Mouse (Mus musculus): ENCODE measurements around the gene Rnf144b. TPM values are rescaled to one million over a fixed set of nuclear protein-coding genes. Genes with fewer than 3 reads are reported as not detected.

The Rnf144b gene
- 1.4 and 1.5 TPM in 2 replicates for polyA plus RNA-seq (2015; fragmentation: Nextera tagmentation; extraction: Ambion mirVana)

- Histone ChIP-seq H3K9me3 (ENCODE audit: control insufficient read depth, low read length) (no peaks in the 10 kb centered on the region), H3K27me3 (ENCODE audit: control insufficient read depth, insufficient read depth, low read depth, low read length) (peaks cover 3% of the 10 kb centered on the region; the same call in 1 of the 2 replicates), H3K4me1 (replicated peaks; ENCODE audit: control insufficient read depth, insufficient read depth, low read length) (peaks cover 13% of the 10 kb centered on the region; the same call in 1 of the 2 replicates), H3K4me2 (ENCODE audit: low read depth, low read length) (peak within 1 kb of the TSS; percentile 92), H3K4me3 (ENCODE audit: low read length) (peak within 1 kb of the TSS; percentile 61), H3K27ac (ENCODE audit: low read length) (no peak within 1 kb of the TSS), H3K9ac (ENCODE audit: low read length) (peak within 1 kb of the TSS; percentile 62), H3K36me3 (ENCODE audit: control insufficient read depth, insufficient read depth, low read length) (no peaks in the 10 kb centered on the region)
- 1% methylated on average over 55 of the region's 55 CpGs for WGBS
- peak; percentile 74; the same call in 1 of the 2 replicates for ATAC-seq (ENCODE audit: low read depth)
These were observed at the start of gene Rnf144b for GRCm38 (mm10) chr13:47122537-47123430. TSS of gene Rnf144b (plus strand) at chr13:47122656.

GRCm38 (mm10) chr13:47076156-47076555 lies 46.3 kb upstream of the Rnf144b start:
- ATAC-seq (ENCODE audit: low read depth), result no peak
- H3K4me2 ChIP-seq (ENCODE audit: low read depth, low read length), result no peak overlapping the region

GRCm38 (mm10) chr13:47077367-47077766 lies 45.1 kb upstream of the Rnf144b start:
- Histone ChIP-seq H3K27ac (ENCODE audit: low read length) (no peak overlapping the region), H3K4me2 (ENCODE audit: low read depth, low read length) (no peak overlapping the region), H3K9me3 (ENCODE audit: control insufficient read depth, low read length) (no peaks in the 10 kb centered on the region), H3K36me3 (ENCODE audit: control insufficient read depth, insufficient read depth, low read length) (peaks cover 9% of the 10 kb centered on the region), H3K4me1 (replicated peaks; ENCODE audit: control insufficient read depth, insufficient read depth, low read length) (no peaks in the 10 kb centered on the region), H3K9ac (ENCODE audit: low read length) (no peak overlapping the region), H3K4me3 (ENCODE audit: low read length) (no peak overlapping the region), H3K27me3 (ENCODE audit: control insufficient read depth, insufficient read depth, low read depth, low read length) (no peaks in the 10 kb centered on the region)
- no peak for ATAC-seq (ENCODE audit: low read depth)

More at GRCm38 (mm10) chr13:47076156-47076555, 46.3 kb upstream of the Rnf144b start:
- no peak overlapping the region for H3K27ac ChIP-seq (ENCODE audit: low read length)
- H3K9ac ChIP-seq (ENCODE audit: low read length), result no peak overlapping the region
- H3K4me3 ChIP-seq (ENCODE audit: low read length), result no peak overlapping the region
- no peaks in the 10 kb centered on the region for H3K27me3 ChIP-seq (ENCODE audit: control insufficient read depth, insufficient read depth, low read depth, low read length)
- H3K9me3 ChIP-seq (ENCODE audit: control insufficient read depth, low read length), result no peaks in the 10 kb centered on the region
- no peaks in the 10 kb centered on the region for H3K4me1 ChIP-seq (replicated peaks; ENCODE audit: control insufficient read depth, insufficient read depth, low read length)
- WGBS, result 82% methylated on average over 5 of the region's 5 CpGs
- H3K36me3 ChIP-seq (ENCODE audit: control insufficient read depth, insufficient read depth, low read length), result peaks cover 11% of the 10 kb centered on the region

GRCm38 (mm10) chr13:47078799-47079198 lies 43.7 kb upstream of the Rnf144b start:
- Histone ChIP-seq H3K9ac (ENCODE audit: low read length) (no peak overlapping the region), H3K36me3 (ENCODE audit: control insufficient read depth, insufficient read depth, low read length) (peaks cover 10% of the 10 kb centered on the region), H3K27me3 (ENCODE audit: control insufficient read depth, insufficient read depth, low read depth, low read length) (no peaks in the 10 kb centered on the region), H3K4me3 (ENCODE audit: low read length) (no peak overlapping the region), H3K4me1 (replicated peaks; ENCODE audit: control insufficient read depth, insufficient read depth, low read length) (no peaks in the 10 kb centered on the region), H3K4me2 (ENCODE audit: low read depth, low read length) (no peak overlapping the region), H3K9me3 (ENCODE audit: control insufficient read depth, low read length) (no peaks in the 10 kb centered on the region), H3K27ac (ENCODE audit: low read length) (no peak overlapping the region)
- no peak for ATAC-seq (ENCODE audit: low read depth)
- 72% methylated on average over 5 of the region's 5 CpGs for WGBS

GRCm38 (mm10) chr13:47080905-47081505 lies 41.5 kb upstream of the Rnf144b start:
- no peak overlapping the region for H3K4me3 ChIP-seq (ENCODE audit: low read length)
- no peak overlapping the region for H3K4me2 ChIP-seq (ENCODE audit: low read depth, low read length)
- no peak overlapping the region for H3K27ac ChIP-seq (ENCODE audit: low read length)
- ATAC-seq (ENCODE audit: low read depth), result no peak
- no peaks in the 10 kb centered on the region for H3K4me1 ChIP-seq (replicated peaks; ENCODE audit: control insufficient read depth, insufficient read depth, low read length)
- no peaks in the 10 kb centered on the region for H3K27me3 ChIP-seq (ENCODE audit: control insufficient read depth, insufficient read depth, low read depth, low read length)
- H3K36me3 ChIP-seq (ENCODE audit: control insufficient read depth, insufficient read depth, low read length), result peaks cover 10% of the 10 kb centered on the region
- H3K9me3 ChIP-seq (ENCODE audit: control insufficient read depth, low read length), result no peaks in the 10 kb centered on the region
- no peak overlapping the region for H3K9ac ChIP-seq (ENCODE audit: low read length)
- 85% methylated on average over 4 of the region's 4 CpGs for WGBS

GRCm38 (mm10) chr13:47088433-47088832 lies 34.0 kb upstream of the Rnf144b start:
- Histone ChIP-seq H3K4me3 (ENCODE audit: low read length) (no peak overlapping the region), H3K9ac (ENCODE audit: low read length) (no peak overlapping the region), H3K36me3 (ENCODE audit: control insufficient read depth, insufficient read depth, low read length) (peaks cover 24% of the 10 kb centered on the region), H3K4me2 (ENCODE audit: low read depth, low read length) (no peak overlapping the region), H3K4me1 (replicated peaks; ENCODE audit: control insufficient read depth, insufficient read depth, low read length) (no peaks in the 10 kb centered on the region), H3K27me3 (ENCODE audit: control insufficient read depth, insufficient read depth, low read depth, low read length) (no peaks in the 10 kb centered on the region), H3K27ac (ENCODE audit: low read length) (no peak overlapping the region), H3K9me3 (ENCODE audit: control insufficient read depth, low read length) (no peaks in the 10 kb centered on the region)
- 88% methylated on average over 1 of the region's 1 CpGs for WGBS
- ATAC-seq (ENCODE audit: low read depth), result no peak

GRCm38 (mm10) chr13:47089271-47089670 lies 33.2 kb upstream of the Rnf144b start:
- ATAC-seq (ENCODE audit: low read depth), result no peak

GRCm38 (mm10) chr13:47093791-47094190 lies 28.7 kb upstream of the Rnf144b start:
- no peak for ATAC-seq (ENCODE audit: low read depth)
- H3K4me2 ChIP-seq (ENCODE audit: low read depth, low read length), result no peak overlapping the region
- H3K9ac ChIP-seq (ENCODE audit: low read length), result no peak overlapping the region
- H3K27ac ChIP-seq (ENCODE audit: low read length), result no peak overlapping the region
- 93% methylated on average over 2 of the region's 2 CpGs for WGBS
- peaks cover 32% of the 10 kb centered on the region for H3K36me3 ChIP-seq (ENCODE audit: control insufficient read depth, insufficient read depth, low read length)
- H3K4me3 ChIP-seq (ENCODE audit: low read length), result no peak overlapping the region
- H3K9me3 ChIP-seq (ENCODE audit: control insufficient read depth, low read length), result no peaks in the 10 kb centered on the region
- H3K4me1 ChIP-seq (replicated peaks; ENCODE audit: control insufficient read depth, insufficient read depth, low read length), result no peaks in the 10 kb centered on the region
- H3K27me3 ChIP-seq (ENCODE audit: control insufficient read depth, insufficient read depth, low read depth, low read length), result no peaks in the 10 kb centered on the region

More at GRCm38 (mm10) chr13:47089271-47089670, 33.2 kb upstream of the Rnf144b start:
- Histone ChIP-seq H3K27ac (ENCODE audit: low read length) (no peak overlapping the region), H3K4me1 (replicated peaks; ENCODE audit: control insufficient read depth, insufficient read depth, low read length) (no peaks in the 10 kb centered on the region), H3K9ac (ENCODE audit: low read length) (no peak overlapping the region), H3K4me2 (ENCODE audit: low read depth, low read length) (no peak overlapping the region), H3K4me3 (ENCODE audit: low read length) (no peak overlapping the region), H3K36me3 (ENCODE audit: control insufficient read depth, insufficient read depth, low read length) (peaks cover 28% of the 10 kb centered on the region), H3K9me3 (ENCODE audit: control insufficient read depth, low read length) (no peaks in the 10 kb centered on the region), H3K27me3 (ENCODE audit: control insufficient read depth, insufficient read depth, low read depth, low read length) (no peaks in the 10 kb centered on the region)
- 79% methylated on average over 2 of the region's 2 CpGs for WGBS

- 85% methylated on average over 2 of the region's 2 CpGs for WGBS
- Histone ChIP-seq H3K4me1 (replicated peaks; ENCODE audit: control insufficient read depth, insufficient read depth, low read length) (no peaks in the 10 kb centered on the region), H3K36me3 (ENCODE audit: control insufficient read depth, insufficient read depth, low read length) (peaks cover 32% of the 10 kb centered on the region), H3K4me2 (ENCODE audit: low read depth, low read length) (no peak overlapping the region), H3K27ac (ENCODE audit: low read length) (no peak overlapping the region), H3K27me3 (ENCODE audit: control insufficient read depth, insufficient read depth, low read depth, low read length) (no peaks in the 10 kb centered on the region), H3K4me3 (ENCODE audit: low read length) (no peak overlapping the region), H3K9ac (ENCODE audit: low read length) (no peak overlapping the region), H3K9me3 (ENCODE audit: control insufficient read depth, low read length) (no peaks in the 10 kb centered on the region)
- ATAC-seq (ENCODE audit: low read depth), result no peak
These were observed 25.9 kb upstream of the Rnf144b start for GRCm38 (mm10) chr13:47096591-47096990.

All from lung, embryonic 16.5 days (tissue).